Mouse (Mus musculus) embryonic fibroblast, embryonic 13.5 days (primary cell): ENCODE measurements around the gene Coq10a.

ENCODE experiments used
- CTCF ChIP-seq: IDR thresholded peaks from 2 replicates; pipeline ENCODE4 v1.5.1; 2011; ENCODE audit warnings: mild to moderate bottlenecking, control low read depth, low read length, moderate library complexity, borderline replicate concordance; ENCODE audit not compliant: insufficient read depth
- POLR2A ChIP-seq: IDR thresholded peaks from 2 replicates; pipeline ENCODE4 v1.6.1; 2011; ENCODE audit warnings: low read depth, mild to moderate bottlenecking, control low read depth, low read length, moderate library complexity

DNA sequence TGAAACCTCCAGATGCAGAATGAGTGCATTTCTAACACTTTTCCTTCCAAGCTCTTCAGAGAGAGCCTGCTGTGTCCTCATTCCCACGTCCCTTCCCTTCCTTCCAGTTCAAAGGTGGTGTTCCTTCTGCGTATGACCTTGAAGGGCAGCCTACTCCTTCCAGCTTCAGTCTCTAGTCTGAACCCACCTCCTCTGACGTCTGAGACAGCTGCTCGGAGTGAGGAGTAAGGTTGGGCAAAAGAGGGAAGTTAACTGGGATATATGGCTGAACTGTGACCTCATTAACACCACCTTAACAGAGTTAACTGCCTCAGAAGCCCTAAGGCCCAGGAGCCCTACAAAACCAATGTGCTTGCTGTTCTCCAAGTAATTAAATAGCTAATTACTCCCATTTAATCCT, 1.8 kb upstream of the Coq10a start:
- TF ChIP-seq POLR2A (no peak), CTCF (no peak)
